Mouse (Mus musculus): ENCODE measurements around the gene Gltp. TPM values are rescaled to one million over a fixed set of nuclear protein-coding genes. Genes with fewer than 3 reads are reported as not detected.

Gltp gene
- 259 TPM for polyA plus RNA-seq (2017; shearing (Covaris generic))

GRCm38 (mm10) chr5:114690633-114691567 is at the start of gene Gltp:
TSS of gene Gltp (minus strand) at chr5:114690984.

GRCm38 (mm10) chr5:114707265-114708068 is 16.7 kb upstream of the Gltp start, which contains the start of gene Tchp:
TSS of gene Tchp (plus strand) at chr5:114707760.

GRCm38 (mm10) chr5:114658255-114658654 is 32.5 kb downstream of the Gltp start, which contains the start of gene Trpv4:
TSS of gene Trpv4 (minus strand) at chr5:114658421.

Other genes starting within 250 kb of the Gltp start
- gene Mmab, start 246.9 kb downstream of the Gltp start, polyA plus RNA-seq (2017; shearing (Covaris generic)), result 13.8 TPM
- 11.6 TPM for gene Mvk, start 246.7 kb downstream of the Gltp start, polyA plus RNA-seq (2017; shearing (Covaris generic))
- gene Fam222a, start 123.0 kb downstream of the Gltp start, polyA plus RNA-seq (2017; shearing (Covaris generic)), result not detected
- 1.0 TPM for gene Trpv4, start 32.6 kb downstream of the Gltp start, polyA plus RNA-seq (2017; shearing (Covaris generic))
- gene Tchp, start 16.8 kb upstream of the Gltp start, polyA plus RNA-seq (2017; shearing (Covaris generic)), result 26.7 TPM
- gene Ankrd13a, start 83.7 kb upstream of the Gltp start, polyA plus RNA-seq (2017; shearing (Covaris generic)), result 12.2 TPM
- gene Git2, start 84.5 kb upstream of the Gltp start, polyA plus RNA-seq (2017; shearing (Covaris generic)), result 130 TPM
- 77.5 TPM for gene 1500011B03Rik, start 132.5 kb upstream of the Gltp start, polyA plus RNA-seq (2017; shearing (Covaris generic))
- not detected for gene 4930519G04Rik, start 162.7 kb upstream of the Gltp start, polyA plus RNA-seq (2017; shearing (Covaris generic))
- gene Gm9936, start 167.7 kb upstream of the Gltp start, polyA plus RNA-seq (2017; shearing (Covaris generic)), result not detected
- gene Oasl2, start 206.0 kb upstream of the Gltp start, polyA plus RNA-seq (2017; shearing (Covaris generic)), result 12.2 TPM
- 5.3 TPM for gene Oasl1, start 232.3 kb upstream of the Gltp start, polyA plus RNA-seq (2017; shearing (Covaris generic))

Measured in inflammation-experienced regulatory T-cells, adult 16 weeks (primary cell).